Mouse (Mus musculus) CD4-positive naive resting alpha-beta T cell, adult 76 days (primary cell): ENCODE measurements around the gene Glyctk. TPM values are rescaled to one million over a fixed set of nuclear protein-coding genes. Genes with fewer than 3 reads are reported as not detected.

Source experiments
- total RNA-seq: library from RNA; stranded (reverse); gene quantifications from one replicate; pipeline ENCODE4 v1.2.4, GENCODE M21; 2023

The Glyctk gene
- total RNA-seq: 6.1 TPM

GRCm38 (mm10) chr9:106158037-106158491 is at the start of gene Glyctk:
Glyctk (minus strand) TSS chr9:106158138.

GRCm38 (mm10) chr9:106202819-106203636 is 45.1 kb upstream of the Glyctk start, which contains the start of gene Twf2:
Twf2 (plus strand) TSS chr9:106203108.

DNA sequence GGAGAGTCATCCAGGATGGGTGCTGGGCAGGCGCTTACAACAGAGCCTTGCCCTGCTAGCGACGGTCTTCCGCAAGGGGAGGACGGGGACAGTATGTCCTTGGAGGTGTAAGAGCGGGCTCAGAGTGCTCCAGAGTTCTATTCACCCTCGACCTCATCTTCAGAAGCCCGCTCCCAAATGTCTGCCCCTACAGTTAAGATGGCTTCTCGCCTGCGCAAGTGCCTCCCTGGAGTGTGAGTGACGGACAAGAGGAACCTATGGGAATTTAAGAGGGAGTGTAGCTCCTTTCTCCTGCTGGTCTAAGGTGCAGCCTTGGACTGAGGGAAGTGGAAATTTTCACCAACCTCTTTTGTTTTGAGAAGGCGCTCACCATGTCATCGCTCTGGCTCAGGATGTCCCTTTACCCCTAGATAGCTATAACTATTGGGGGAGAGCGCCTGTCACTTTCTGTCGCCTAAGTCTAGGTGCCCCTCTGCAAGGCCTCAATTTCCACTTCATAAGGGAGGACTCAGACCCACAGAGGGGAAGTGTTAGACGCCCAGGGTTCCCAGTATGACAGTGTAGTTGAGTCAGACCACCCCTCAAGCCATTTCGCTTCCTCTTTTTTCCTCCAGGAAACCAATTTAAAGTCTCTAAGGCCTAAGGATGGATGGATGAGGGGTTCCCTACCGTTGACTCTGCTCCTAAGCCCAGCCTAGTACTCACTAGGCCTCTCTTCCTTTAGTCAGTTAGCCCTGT is 41.8 kb upstream of the Glyctk start, which contains the start of gene Ppm1m:
Gene Ppm1m (minus strand): TSS at position 212 of the 738 bp plus-strand sequence.

GRCm38 (mm10) chr9:106170556-106171345 is 12.8 kb upstream of the Glyctk start, which contains the start of gene Wdr82:
Wdr82 (plus strand) TSS chr9:106170928.

Other genes starting within 250 kb of the Glyctk start
- 0.15 TPM for gene Col6a5, start 197.5 kb downstream of the Glyctk start, total RNA-seq
- not detected for gene Col6a4, start 61.4 kb downstream of the Glyctk start, total RNA-seq
- 135 TPM for gene Wdr82, start 12.8 kb upstream of the Glyctk start, total RNA-seq
- gene Ppm1m, start 41.6 kb upstream of the Glyctk start, total RNA-seq: 36.7 TPM
- 78.4 TPM for gene Twf2, start 45.0 kb upstream of the Glyctk start, total RNA-seq
- 10.5 TPM for gene Tlr9, start 64.5 kb upstream of the Glyctk start, total RNA-seq
- gene Alas1, start 90.5 kb upstream of the Glyctk start, total RNA-seq: 26.1 TPM
- 4.3 TPM for gene Poc1a, start 122.9 kb upstream of the Glyctk start, total RNA-seq
- gene Dusp7, start 210.5 kb upstream of the Glyctk start, total RNA-seq: 29.3 TPM